In genomic region chr17:15137443-15137842, GRCm38 (mm10) we compare ENCODE assay signal across 9 mouse cellular contexts.
DNase-seq lines count a peak whose midpoint lies in the region; ATAC-seq lines count a peak whose summit lies in the region.
"Had no signal": no experiment of that assay in that cellular context is flagged by ENCODE, and none has a peak within 500 bp of the region (broad histone marks: within the 10 kb centered on the region; RNA-seq: fewer than 3 reads in every experiment).

No protein-coding gene starts in this region.

- H3K9ac ChIP-seq in kidney, embryonic 15.5 days, result no peak overlapping the region
- no peak overlapping the region for H3K9ac ChIP-seq in embryonic facial prominence, embryonic 15.5 days
- H3K9ac ChIP-seq in kidney, embryonic 14.5 days (ENCODE audit: low read depth, low read length), result no peak overlapping the region
- H3K9ac ChIP-seq: embryonic facial prominence, embryonic 12.5 days had no signal

- no peak overlapping the region for H3K27ac ChIP-seq in kidney, embryonic 15.5 days
- no peak overlapping the region for H3K27ac ChIP-seq in embryonic facial prominence, embryonic 15.5 days (replicated peaks)
- H3K27ac ChIP-seq in kidney, embryonic 14.5 days (ENCODE audit: low read depth, low read length), result no peak overlapping the region
- H3K27ac ChIP-seq: embryonic facial prominence, embryonic 12.5 days had no signal

- H3K4me1 ChIP-seq in kidney, embryonic 15.5 days, result 0 out of 2 replicates have a peak, but pooled peaks cover 6% of the 10 kb centered on the region
- no peaks in the 10 kb centered on the region for H3K4me1 ChIP-seq in embryonic facial prominence, embryonic 15.5 days
- no peaks in the 10 kb centered on the region for H3K4me1 ChIP-seq in kidney, embryonic 14.5 days (ENCODE audit: control insufficient read depth, insufficient read depth, low read length)
- H3K4me1 ChIP-seq: embryonic facial prominence, embryonic 12.5 days had no signal

- no peak overlapping the region for H3K4me3 ChIP-seq in kidney, embryonic 15.5 days (replicated peaks)
- H3K4me3 ChIP-seq in embryonic facial prominence, embryonic 15.5 days (replicated peaks), result no peak overlapping the region
- H3K4me3 ChIP-seq in kidney, embryonic 14.5 days (ENCODE audit: low read length), result no peak overlapping the region
- H3K4me3 ChIP-seq: embryonic facial prominence, embryonic 12.5 days had no signal

- peak; percentile 50 for DNase-seq in kidney, adult 11 months
- DNase-seq in ovary, postnatal 14 days (ENCODE audit: low spot score), result peak; percentile 6
- no peak for DNase-seq in urinary bladder, postnatal 25 days (ENCODE audit: low spot score)
- no peak for DNase-seq in urinary bladder, postnatal 36 days (ENCODE audit: low spot score in 2 of 2)
- DNase-seq in embryo, embryonic 11 days, result no peak

- H3K9me3 ChIP-seq in kidney, embryonic 15.5 days (replicated peaks), result no peaks in the 10 kb centered on the region
- no peaks in the 10 kb centered on the region for H3K9me3 ChIP-seq in embryonic facial prominence, embryonic 15.5 days (replicated peaks)
- H3K9me3 ChIP-seq in kidney, embryonic 14.5 days (ENCODE audit: control insufficient read depth, low read length), result no peaks in the 10 kb centered on the region
- H3K9me3 ChIP-seq: embryonic facial prominence, embryonic 12.5 days had no signal

- no peak overlapping the region for H3K4me2 ChIP-seq in kidney, embryonic 15.5 days
- H3K4me2 ChIP-seq in embryonic facial prominence, embryonic 15.5 days (replicated peaks), result no peak overlapping the region
- no peak overlapping the region for H3K4me2 ChIP-seq in kidney, embryonic 14.5 days (replicated peaks; ENCODE audit: low read depth, low read length)
- H3K4me2 ChIP-seq: embryonic facial prominence, embryonic 12.5 days had no signal

- 59% methylated on average over 5 of the region's 5 CpGs for WGBS in kidney, embryonic 15.5 days
- 68% methylated on average over 5 of the region's 5 CpGs for WGBS in embryonic facial prominence, embryonic 15.5 days
- 58% methylated on average over 5 of the region's 5 CpGs for WGBS in kidney, embryonic 14.5 days

- ATAC-seq in kidney, embryonic 15.5 days (replicated peaks; ENCODE audit: low FRiP score), result no peak; the same call in 1 of the 2 replicates
- 0 out of 2 replicates have a peak, but pooled peaks have one; percentile 39 for ATAC-seq in embryonic facial prominence, embryonic 15.5 days (ENCODE audit: insufficient number of reproducible peaks, low FRiP score, low TSS enrichment, low read depth)
- ATAC-seq in kidney, embryonic 14.5 days (ENCODE audit: low FRiP score, low TSS enrichment), result 0 out of 2 replicates have a peak, but pooled peaks have one; percentile 28

- no peaks in the 10 kb centered on the region for H3K36me3 ChIP-seq in kidney, embryonic 15.5 days
- H3K36me3 ChIP-seq in embryonic facial prominence, embryonic 15.5 days, result no peaks in the 10 kb centered on the region
- H3K36me3 ChIP-seq in kidney, embryonic 14.5 days (ENCODE audit: control insufficient read depth, insufficient read depth, low read length), result no peaks in the 10 kb centered on the region
- H3K36me3 ChIP-seq: embryonic facial prominence, embryonic 12.5 days had no signal

- H3K27me3 ChIP-seq in kidney, embryonic 15.5 days, result 0 out of 2 replicates have a peak, but pooled peaks cover 3% of the 10 kb centered on the region
- H3K27me3 ChIP-seq in embryonic facial prominence, embryonic 15.5 days, result no peaks in the 10 kb centered on the region
- H3K27me3 ChIP-seq in kidney, embryonic 14.5 days (ENCODE audit: control insufficient read depth, insufficient read depth, low read length), result no peaks in the 10 kb centered on the region
- H3K27me3 ChIP-seq: embryonic facial prominence, embryonic 12.5 days had no signal

Comparison
In these comparisons a context has a peak if more than half of its experiments do, and no peak if none do; other contexts are left out.
1. DNase-seq: peak in kidney, adult 11 months (single experiment) and ovary, postnatal 14 days (single experiment); none in urinary bladder, postnatal 25 days (single experiment), urinary bladder, postnatal 36 days (0 of 2) and embryo, embryonic 11 days (single experiment).